ENCODE assay signal across 36 mouse cellular contexts in the genomic region with DNA sequence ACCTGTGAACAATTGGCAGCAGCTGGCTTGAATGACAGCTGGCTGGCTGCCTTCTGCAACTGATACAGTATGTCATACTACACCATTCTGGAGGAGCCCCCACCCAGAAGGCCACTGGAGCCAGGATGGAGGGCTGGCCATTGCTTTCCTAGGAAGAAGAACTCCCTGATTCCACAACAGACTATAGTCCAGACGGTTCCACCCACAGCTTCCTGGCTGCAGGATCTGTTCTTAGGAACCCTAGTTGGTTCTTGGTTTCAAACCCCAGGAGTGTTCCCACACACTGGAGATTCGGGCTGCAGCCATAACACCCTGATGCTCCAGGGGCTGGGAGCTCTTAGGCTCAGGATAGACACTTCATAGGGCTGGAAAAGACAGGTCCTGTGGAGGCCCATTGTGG. TPM values are rescaled to one million over a fixed set of nuclear protein-coding genes. Genes with fewer than 3 reads are reported as not detected.
DNase-seq lines count a peak whose midpoint lies in the region.
"Had no signal": no experiment of that assay in that cellular context is flagged by ENCODE, and none has a peak within 500 bp of the region (broad histone marks: within the 10 kb centered on the region; RNA-seq: fewer than 3 reads in every experiment).

No protein-coding gene starts in this region.

- H3K4me1 ChIP-seq in embryonic facial prominence, embryonic 10.5 days, result peaks cover 21% of the 10 kb centered on the region
- H3K4me1 ChIP-seq: embryonic facial prominence, embryonic 15.5 days had no signal

- H3K36me3 ChIP-seq in embryonic facial prominence, embryonic 10.5 days (replicated peaks), result no peaks in the 10 kb centered on the region
- H3K36me3 ChIP-seq: embryonic facial prominence, embryonic 15.5 days; forebrain, embryonic 12.5 days; hindbrain, embryonic 12.5 days; intestine, embryonic 15.5 days; limb, embryonic 13.5 days; lung, embryonic 15.5 days; midbrain, embryonic 12.5 days had no signal

- peak; percentile 60 to 83 for DNase-seq in layer of hippocampus, adult 18-20 months (ENCODE audit: low spot score in 2 of 2)
- DNase-seq in layer of hippocampus, postnatal 25 days (ENCODE audit: extremely low spot score in 1 of 2, low spot score in 1 of 2), result no peak
- peak; percentile 77 for DNase-seq in right cerebral cortex, adult 18-20 months
- no peak for DNase-seq in right cerebral cortex, postnatal 14 days
- DNase-seq in embryonic facial prominence, embryonic 10.5 days (ENCODE audit: low spot score), result peak; percentile 20
- DNase-seq in left cerebral cortex, postnatal 36 days (ENCODE audit: low spot score in 2 of 2), result peak; percentile 65 to 67
- DNase-seq in embryo, embryonic 10.5 days (ENCODE audit: low spot score), result no peak
- DNase-seq: adrenal gland, postnatal 25 days; cerebellum, adult 2 months; cerebellum, postnatal 25 days; embryo, embryonic 11 days; forebrain, postnatal 0 days; gastrocnemius, adult 2 months; gastrocnemius, postnatal 36 days; heart, adult 18-20 months; heart, postnatal 36 days; kidney, adult 8-10 months; kidney, postnatal 4 days; lung, postnatal 36 days; thymus, adult 2 months; thymus, postnatal 36 days had no signal

- intact Hi-C loops in left cerebral cortex, postnatal 36 days (cut with DNase I), result no loop called here

- WGBS in embryonic facial prominence, embryonic 10.5 days, result 75% methylated on average over 2 of the region's 2 CpGs

- no peak overlapping the region for H3K4me3 ChIP-seq in embryonic facial prominence, embryonic 10.5 days
- H3K4me3 ChIP-seq: embryonic facial prominence, embryonic 15.5 days; forebrain, embryonic 12.5 days; gastrocnemius, adult 2 months; hindbrain, embryonic 12.5 days; intestine, embryonic 15.5 days; limb, embryonic 13.5 days; lung, embryonic 15.5 days; midbrain, embryonic 12.5 days; myocyte; neural tube, embryonic 12.5 days had no signal

- no peak overlapping the region for H3K27ac ChIP-seq in embryonic facial prominence, embryonic 10.5 days (replicated peaks)
- H3K27ac ChIP-seq: embryonic facial prominence, embryonic 15.5 days; forebrain, embryonic 12.5 days; gastrocnemius, adult 2 months; hindbrain, embryonic 12.5 days; hindbrain, postnatal 0 days; intestine, embryonic 15.5 days; kidney, postnatal 0 days; limb, embryonic 13.5 days; lung, embryonic 15.5 days; midbrain, embryonic 12.5 days; neural tube, embryonic 12.5 days had no signal

- H3K9me3 ChIP-seq in embryonic facial prominence, embryonic 10.5 days, result no peaks in the 10 kb centered on the region
- H3K9me3 ChIP-seq: embryonic facial prominence, embryonic 15.5 days; forebrain, embryonic 12.5 days; hindbrain, embryonic 12.5 days; intestine, embryonic 15.5 days; limb, embryonic 13.5 days; lung, embryonic 15.5 days; midbrain, embryonic 12.5 days; neural tube, embryonic 12.5 days had no signal

- H3K27me3 ChIP-seq in embryonic facial prominence, embryonic 10.5 days (replicated peaks; ENCODE audit: low read depth, poor library complexity, severe bottlenecking), result peaks cover 2% of the 10 kb centered on the region; the same call in 1 of the 2 replicates
- H3K27me3 ChIP-seq: embryonic facial prominence, embryonic 15.5 days; forebrain, embryonic 12.5 days; intestine, embryonic 15.5 days; lung, embryonic 15.5 days; neural tube, embryonic 12.5 days had no signal

RNA-seq across cellular contexts. Expression of gene Sdcbp2, which starts 25.6 kb away (rescaled TPM):
- total RNA-seq in layer of hippocampus, adult 18-20 months (2021), result 1 to 10 TPM; 1.7 to 2.5 TPM
- 1 to 10 TPM; 1.5 TPM for total RNA-seq in layer of hippocampus, postnatal 25 days (2021)
- 0.55 and 0.76 TPM in 2 replicates for polyA plus RNA-seq in embryonic facial prominence, embryonic 10.5 days (2016; fragmentation: Nextera tagmentation; extraction: Ambion mirVana)
- total RNA-seq in left cerebral cortex, postnatal 36 days (2021), result 1 to 10 TPM; 1.6 to 2.3 TPM
- total RNA-seq: megakaryocyte, adult 5-6 weeks; midbrain, postnatal 0 days had no signal
- polyA plus RNA-seq: liver, embryonic 11.5 days had no signal

RNA-seq across cellular contexts. Expression of gene Snph, which starts 34.3 kb away (rescaled TPM):
- total RNA-seq in layer of hippocampus, adult 18-20 months (2021), result 100 to 1,000 TPM; 403 to 407 TPM
- total RNA-seq in layer of hippocampus, postnatal 25 days (2021), result 100 to 1,000 TPM; 380 to 402 TPM
- 0.54 and 1.00 TPM in 2 replicates for polyA plus RNA-seq in embryonic facial prominence, embryonic 10.5 days (2016; fragmentation: Nextera tagmentation; extraction: Ambion mirVana)
- 100 to 1,000 TPM; 313 to 321 TPM for total RNA-seq in left cerebral cortex, postnatal 36 days (2021)
- total RNA-seq: megakaryocyte, adult 5-6 weeks had no signal
- polyA plus RNA-seq: CD4-positive, CD25-positive, alpha-beta regulatory T cell, adult 4 months; myocyte had no signal

RNA-seq across cellular contexts. Expression of gene Fkbp1a, which starts 55.8 kb away (rescaled TPM):
- total RNA-seq in layer of hippocampus, adult 18-20 months (2021), result 100 to 1,000 TPM; 972 to 973 TPM
- 100 to 1,000 TPM; 877 to 984 TPM for total RNA-seq in layer of hippocampus, postnatal 25 days (2021)
- 585 and 615 TPM in 2 replicates for polyA plus RNA-seq in embryonic facial prominence, embryonic 10.5 days (2016; fragmentation: Nextera tagmentation; extraction: Ambion mirVana)
- total RNA-seq in left cerebral cortex, postnatal 36 days (2021), result 100 to 1,000 TPM; 745 to 751 TPM

Comparison
In these comparisons a context has a peak if more than half of its experiments do, and no peak if none do; other contexts are left out.
1. DNase-seq: peak in layer of hippocampus, adult 18-20 months (2 of 2), right cerebral cortex, adult 18-20 months (single experiment), embryonic facial prominence, embryonic 10.5 days (single experiment) and left cerebral cortex, postnatal 36 days (2 of 2); none in layer of hippocampus, postnatal 25 days (0 of 2), right cerebral cortex, postnatal 14 days (single experiment) and embryo, embryonic 10.5 days (single experiment).